Mouse (Mus musculus): Measurements from ENCODE around the gene Rhot1. TPM values are rescaled to one million over a fixed set of nuclear protein-coding genes. Genes with fewer than 3 reads are reported as not detected.

Gene Rhot1
- polyA plus RNA-seq, 2 experiments, result 40.3 to 55.8 TPM

DNA sequence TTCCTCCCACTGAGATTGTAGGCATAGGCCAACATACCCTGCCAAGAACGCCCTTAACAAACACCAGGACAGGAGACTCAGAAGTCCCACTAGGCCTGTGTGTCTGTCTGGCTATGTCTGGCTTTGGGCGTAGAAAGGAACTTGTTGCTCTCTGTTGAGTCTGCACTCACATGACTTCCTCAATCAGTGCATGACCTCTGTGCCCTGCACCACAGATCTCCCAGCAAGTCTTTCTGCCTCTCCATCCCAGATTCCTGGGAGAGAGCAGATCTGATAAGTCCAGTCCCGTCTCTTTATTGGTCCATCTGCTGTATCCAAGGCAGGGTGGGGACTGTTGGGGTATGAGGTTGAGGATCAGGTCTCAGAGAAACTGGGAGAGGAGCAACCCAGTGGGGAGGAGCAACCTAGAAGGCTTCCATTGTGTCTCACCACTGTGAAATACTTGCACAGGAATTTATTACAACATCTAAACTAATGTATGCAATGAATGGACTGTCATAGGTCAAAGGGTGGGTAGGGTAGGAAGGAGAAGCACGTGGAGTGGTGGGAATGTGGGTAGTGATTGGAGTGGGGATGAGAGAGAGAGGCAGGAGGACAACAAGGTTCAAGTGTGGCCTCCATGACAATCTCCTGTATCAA, 40.1 kb upstream of the Rhot1 start:
- H3K27ac ChIP-seq (replicated peaks; ENCODE audit: low read depth, low read length), result no peak overlapping the region
- 68% methylated on average over 4 of the region's 4 CpGs for WGBS
- DNase-seq (ENCODE audit: low spot score) (no peak), ATAC-seq (ENCODE audit: low FRiP score, low read depth) (no peak)
- H3K4me3 ChIP-seq (replicated peaks; ENCODE audit: low read length), result no peak overlapping the region
- H3K9ac ChIP-seq (ENCODE audit: low read depth, low read length, severe bottlenecking), result no peak overlapping the region
- H3K9me3 ChIP-seq (ENCODE audit: control insufficient read depth, low read length), result no peaks in the 10 kb centered on the region
- H3K36me3 ChIP-seq (ENCODE audit: control insufficient read depth, insufficient read depth, low read length), result no peaks in the 10 kb centered on the region
- no peak overlapping the region for H3K4me2 ChIP-seq (replicated peaks; ENCODE audit: low read depth, low read length, severe bottlenecking)
- no peak for TF ChIP-seq POLR2A (IDR thresholded peaks at IDR 0.05; ENCODE audit: borderline replicate concordance, extremely low read depth, insufficient read depth, insufficient read length)
- H3K4me1 ChIP-seq (ENCODE audit: control insufficient read depth, insufficient read depth, low read length), result no peaks in the 10 kb centered on the region
- H3K27me3 ChIP-seq (ENCODE audit: control insufficient read depth, insufficient read depth, low read length), result no peaks in the 10 kb centered on the region

DNA sequence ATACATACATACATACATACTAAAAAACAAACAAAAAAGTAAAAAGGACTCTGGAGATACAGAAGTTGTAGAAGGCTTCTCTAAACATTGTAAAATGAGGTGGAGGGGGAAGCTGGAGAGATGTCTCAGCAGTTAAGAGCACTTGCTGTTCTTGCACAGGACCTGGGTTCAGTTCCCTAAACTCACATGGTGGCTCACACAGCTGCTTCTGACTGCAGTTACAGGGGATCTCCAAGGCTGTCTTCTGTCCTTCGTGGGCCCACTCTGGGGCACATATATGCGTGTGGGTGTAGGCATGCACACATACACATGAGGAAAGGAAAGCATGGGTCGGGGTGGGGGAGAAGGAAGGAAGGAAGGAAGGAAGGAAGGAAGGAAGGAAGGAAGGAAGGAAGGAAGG, 39.2 kb upstream of the Rhot1 start:
- no peak for ATAC-seq (ENCODE audit: low FRiP score, low read depth)
- Histone ChIP-seq H3K9me3 (ENCODE audit: control insufficient read depth, low read length) (no peaks in the 10 kb centered on the region), H3K27ac (replicated peaks; ENCODE audit: low read depth, low read length) (no peak overlapping the region), H3K27me3 (ENCODE audit: control insufficient read depth, insufficient read depth, low read length) (no peaks in the 10 kb centered on the region), H3K4me1 (ENCODE audit: control insufficient read depth, insufficient read depth, low read length) (no peaks in the 10 kb centered on the region), H3K4me2 (replicated peaks; ENCODE audit: low read depth, low read length, severe bottlenecking) (no peak overlapping the region), H3K4me3 (replicated peaks; ENCODE audit: low read length) (no peak overlapping the region), H3K9ac (ENCODE audit: low read depth, low read length, severe bottlenecking) (no peak overlapping the region), H3K36me3 (ENCODE audit: control insufficient read depth, insufficient read depth, low read length) (no peaks in the 10 kb centered on the region)
- DNase-seq (ENCODE audit: low spot score), result no peak
- WGBS, result 90% methylated on average over 3 of the region's 3 CpGs
- TF ChIP-seq POLR2A (IDR thresholded peaks at IDR 0.05; ENCODE audit: borderline replicate concordance, extremely low read depth, insufficient read depth, insufficient read length), result no peak

DNA sequence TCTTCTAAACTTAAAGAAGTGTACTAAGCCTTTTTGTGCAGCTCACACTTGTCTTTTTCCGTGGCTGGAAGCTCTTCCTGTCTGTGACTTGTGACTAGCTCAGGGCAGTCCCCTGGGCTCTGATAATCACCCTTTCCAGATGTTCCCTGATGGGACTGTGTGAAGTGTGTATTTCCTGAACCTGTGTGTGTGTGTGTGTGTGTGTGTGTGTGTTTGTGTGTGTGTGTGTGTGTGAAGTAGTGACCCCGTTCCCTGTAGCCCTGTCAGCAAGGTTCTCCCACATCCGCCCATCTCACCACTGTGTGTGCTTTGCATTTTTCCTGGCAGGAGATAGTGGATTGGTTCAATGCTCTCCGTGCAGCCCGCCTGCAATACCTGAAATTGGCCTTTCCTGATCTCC, 38.5 kb upstream of the Rhot1 start:
- WGBS, result 66% methylated on average over 5 of the region's 5 CpGs
- Histone ChIP-seq H3K27ac (replicated peaks; ENCODE audit: low read depth, low read length) (no peak overlapping the region), H3K27me3 (ENCODE audit: control insufficient read depth, insufficient read depth, low read length) (no peaks in the 10 kb centered on the region), H3K4me1 (ENCODE audit: control insufficient read depth, insufficient read depth, low read length) (no peaks in the 10 kb centered on the region), H3K4me2 (replicated peaks; ENCODE audit: low read depth, low read length, severe bottlenecking) (no peak overlapping the region), H3K9ac (ENCODE audit: low read depth, low read length, severe bottlenecking) (no peak overlapping the region), H3K9me3 (ENCODE audit: control insufficient read depth, low read length) (no peaks in the 10 kb centered on the region), H3K36me3 (ENCODE audit: control insufficient read depth, insufficient read depth, low read length) (no peaks in the 10 kb centered on the region), H3K4me3 (replicated peaks; ENCODE audit: low read length) (no peak overlapping the region)
- TF ChIP-seq POLR2A (IDR thresholded peaks at IDR 0.05; ENCODE audit: borderline replicate concordance, extremely low read depth, insufficient read depth, insufficient read length), result no peak
- ATAC-seq (ENCODE audit: low FRiP score, low read depth), result no peak
- DNase-seq (ENCODE audit: low spot score), result no peak

GRCm38 (mm10) chr11:80171884-80172283, 36.9 kb upstream of the Rhot1 start:
- H3K9me3 ChIP-seq (ENCODE audit: control insufficient read depth, low read length), result no peaks in the 10 kb centered on the region
- WGBS, result 71% methylated on average over 4 of the region's 4 CpGs
- no peak overlapping the region for H3K9ac ChIP-seq (ENCODE audit: low read depth, low read length, severe bottlenecking)
- no peak overlapping the region for H3K27ac ChIP-seq (replicated peaks; ENCODE audit: low read depth, low read length)
- no peaks in the 10 kb centered on the region for H3K4me1 ChIP-seq (ENCODE audit: control insufficient read depth, insufficient read depth, low read length)
- ATAC-seq (ENCODE audit: low FRiP score, low read depth) (no peak), DNase-seq (ENCODE audit: low spot score) (no peak)
- no peak overlapping the region for H3K4me2 ChIP-seq (replicated peaks; ENCODE audit: low read depth, low read length, severe bottlenecking)
- no peaks in the 10 kb centered on the region for H3K36me3 ChIP-seq (ENCODE audit: control insufficient read depth, insufficient read depth, low read length)
- no peak overlapping the region for H3K4me3 ChIP-seq (replicated peaks; ENCODE audit: low read length)
- no peaks in the 10 kb centered on the region for H3K27me3 ChIP-seq (ENCODE audit: control insufficient read depth, insufficient read depth, low read length)
- no peak for TF ChIP-seq POLR2A (IDR thresholded peaks at IDR 0.05; ENCODE audit: borderline replicate concordance, extremely low read depth, insufficient read depth, insufficient read length)

- Histone ChIP-seq H3K27me3 (ENCODE audit: control insufficient read depth, insufficient read depth, low read length) (no peaks in the 10 kb centered on the region), H3K4me3 (replicated peaks; ENCODE audit: low read length) (no peak overlapping the region), H3K27ac (replicated peaks; ENCODE audit: low read depth, low read length) (no peak overlapping the region), H3K9ac (ENCODE audit: low read depth, low read length, severe bottlenecking) (no peak overlapping the region), H3K4me1 (ENCODE audit: control insufficient read depth, insufficient read depth, low read length) (no peaks in the 10 kb centered on the region), H3K4me2 (replicated peaks; ENCODE audit: low read depth, low read length, severe bottlenecking) (no peak overlapping the region), H3K36me3 (ENCODE audit: control insufficient read depth, insufficient read depth, low read length) (no peaks in the 10 kb centered on the region), H3K9me3 (ENCODE audit: control insufficient read depth, low read length) (no peaks in the 10 kb centered on the region)
- no peak for ATAC-seq (ENCODE audit: low FRiP score, low read depth)
- TF ChIP-seq POLR2A (IDR thresholded peaks at IDR 0.05; ENCODE audit: borderline replicate concordance, extremely low read depth, insufficient read depth, insufficient read length), result no peak
- WGBS, result 74% methylated on average over 11 of the region's 11 CpGs
- no peak for DNase-seq (ENCODE audit: low spot score)
These were observed 34.7 kb upstream of the Rhot1 start for GRCm38 (mm10) chr11:80173963-80174670.

Measured in limb, embryonic 14.5 days (tissue).